Mouse (Mus musculus) layer of hippocampus, adult 9-10 months (tissue): ENCODE data around the gene Vegfc.

ENCODE experiments used
- DNase-seq: peaks from one replicate; pipeline ENCODE4 v3.0.0; 2022; ENCODE audit warnings: low spot score

The Vegfc gene

GRCm38 (mm10) chr8:54077271-54078120 is at the start of gene Vegfc:
Gene Vegfc, plus strand, starts transcription at chr8:54077606.
- no peak for DNase-seq

GRCm38 (mm10) chr8:54034584-54034983 is 42.8 kb upstream of the Vegfc start:
- DNase-seq: no peak

- no peak for DNase-seq
Measured at GRCm38 (mm10) chr8:54042601-54043000, 34.8 kb upstream of the Vegfc start.

- DNase-seq: no peak
Measured at GRCm38 (mm10) chr8:54043468-54043867, 33.9 kb upstream of the Vegfc start.

GRCm38 (mm10) chr8:54053210-54053609 is 24.2 kb upstream of the Vegfc start:
- DNase-seq: no peak

- no peak for DNase-seq
Measured at GRCm38 (mm10) chr8:54065492-54065891, 11.9 kb upstream of the Vegfc start.

- DNase-seq: no peak
Measured at GRCm38 (mm10) chr8:54076301-54076700, 1.1 kb upstream of the Vegfc start.

GRCm38 (mm10) chr8:54076791-54077270 is 575 bp upstream of the Vegfc start:
- DNase-seq: no peak

- no peak for DNase-seq
Measured at GRCm38 (mm10) chr8:54078121-54078440, 675 bp downstream of the Vegfc start.

GRCm38 (mm10) chr8:54079001-54079400 is 1.6 kb downstream of the Vegfc start:
- no peak for DNase-seq

GRCm38 (mm10) chr8:54079601-54080000 is 2.2 kb downstream of the Vegfc start:
- DNase-seq: no peak

GRCm38 (mm10) chr8:54085896-54086295 is 8.5 kb downstream of the Vegfc start:
- DNase-seq: no peak

- DNase-seq: no peak
Measured at GRCm38 (mm10) chr8:54087114-54087513, 9.7 kb downstream of the Vegfc start.

- DNase-seq: no peak
Measured at GRCm38 (mm10) chr8:54089204-54089603, 11.8 kb downstream of the Vegfc start.

- no peak for DNase-seq
Measured at GRCm38 (mm10) chr8:54089901-54090300, 12.5 kb downstream of the Vegfc start.

- DNase-seq: no peak
Measured at GRCm38 (mm10) chr8:54100058-54100457, 22.7 kb downstream of the Vegfc start.

GRCm38 (mm10) chr8:54114581-54114980 is 37.2 kb downstream of the Vegfc start:
- no peak for DNase-seq

- no peak for DNase-seq
Measured at GRCm38 (mm10) chr8:54120115-54120514, 42.7 kb downstream of the Vegfc start.

GRCm38 (mm10) chr8:54121942-54122341 is 44.5 kb downstream of the Vegfc start:
- DNase-seq: no peak

GRCm38 (mm10) chr8:54122345-54122744 is 44.9 kb downstream of the Vegfc start:
- no peak for DNase-seq

- no peak for DNase-seq
Measured at GRCm38 (mm10) chr8:54130558-54130957, 53.2 kb downstream of the Vegfc start.

- DNase-seq: peak; percentile 7
Measured at GRCm38 (mm10) chr8:54153240-54153639, 75.8 kb downstream of the Vegfc start.

- DNase-seq: no peak
Measured at GRCm38 (mm10) chr8:54163505-54163904, 86.1 kb downstream of the Vegfc start.

- DNase-seq: no peak
Measured at GRCm38 (mm10) chr8:54185336-54185735, 107.9 kb downstream of the Vegfc start.
